Mouse (Mus musculus) megakaryocyte, embryonic 14.5 days (primary cell): ENCODE results near the gene Pcmt1.

Source experiments
- FLI1 ChIP-seq: IDR thresholded peaks from 2 replicates; pipeline ENCODE4 v1.6.1; 2012; ENCODE audit warnings: low read length, inconsistent platforms, mixed read lengths
- GATA1 ChIP-seq: IDR thresholded peaks from 3 replicates; pipeline ENCODE4 v1.6.1; 2012; ENCODE audit warnings: mixed read lengths, low read length, inconsistent platforms, borderline replicate concordance

- TF ChIP-seq FLI1 (no peak), GATA1 (no peak)
Measured at GRCm38 (mm10) chr10:7726501-7726812, 45.5 kb upstream of the Pcmt1 start.
